Mouse (Mus musculus) WW6 (cell line): Measurements from ENCODE around the gene Ears2.
A peak's percentile ranks its signal among the peaks of the same experiment; 100 is the strongest.

Experiments used
- DNase-seq: peaks from one replicate; pipeline ENCODE4 v3.0.0-alpha.2; 2013; ENCODE audit warnings: low read depth, low spot score

Gene Ears2

DNA sequence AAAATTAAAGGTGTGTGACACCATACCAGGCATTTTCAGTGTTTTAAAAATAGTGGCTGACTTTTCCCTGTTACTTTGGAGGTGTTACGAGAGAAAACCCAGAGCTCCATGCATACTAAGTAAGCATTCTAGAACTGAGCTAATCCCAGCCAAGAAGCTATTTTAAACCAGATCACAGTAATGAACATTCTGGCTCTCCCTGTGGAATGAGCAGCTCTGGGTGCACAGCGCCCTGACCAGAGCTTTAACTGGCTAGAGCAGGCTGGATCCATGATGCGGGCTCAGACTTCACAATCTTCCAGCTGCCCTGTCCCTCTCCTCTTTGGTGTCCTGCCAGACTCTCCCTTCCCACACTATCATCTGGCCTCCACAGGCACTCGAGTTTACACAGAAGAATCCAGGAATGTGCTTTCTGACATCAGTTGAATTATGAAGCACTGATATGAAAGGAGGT is 21.9 kb downstream of the Ears2 start:
- no peak for DNase-seq

- DNase-seq = no peak
These were observed 23.0 kb downstream of the Ears2 start for GRCm38 (mm10) chr7:122044106-122044505.

- DNase-seq = no peak
These were observed 32.7 kb downstream of the Ears2 start for GRCm38 (mm10) chr7:122034348-122034747.

GRCm38 (mm10) chr7:122033371-122033770 is 33.7 kb downstream of the Ears2 start:
- DNase-seq = no peak

DNA sequence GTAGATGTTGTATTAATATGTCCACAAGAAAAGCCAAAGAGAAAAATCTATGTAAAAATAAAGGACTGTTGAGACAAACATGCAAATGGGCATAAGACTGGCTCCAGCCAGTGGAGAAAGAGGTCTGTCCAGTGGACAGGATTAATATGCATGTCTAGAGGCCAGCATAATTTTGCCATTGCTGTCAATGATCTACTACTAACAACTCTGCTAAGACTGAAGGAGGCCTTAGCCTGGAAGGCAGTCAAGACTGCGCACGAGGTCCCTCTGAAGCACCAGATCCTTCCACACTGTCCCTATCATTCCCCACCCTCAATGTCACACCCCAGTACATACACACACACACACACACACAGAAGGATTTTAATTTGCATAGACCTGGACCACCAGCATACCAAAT is 44.9 kb downstream of the Ears2 start:
- DNase-seq = no peak

GRCm38 (mm10) chr7:122020667-122021354 is 46.3 kb downstream of the Ears2 start, which contains the start of gene Gga2:
Gene Gga2, minus strand, starts transcription at chr7:122021222.
- peak; percentile 74 for DNase-seq

DNA sequence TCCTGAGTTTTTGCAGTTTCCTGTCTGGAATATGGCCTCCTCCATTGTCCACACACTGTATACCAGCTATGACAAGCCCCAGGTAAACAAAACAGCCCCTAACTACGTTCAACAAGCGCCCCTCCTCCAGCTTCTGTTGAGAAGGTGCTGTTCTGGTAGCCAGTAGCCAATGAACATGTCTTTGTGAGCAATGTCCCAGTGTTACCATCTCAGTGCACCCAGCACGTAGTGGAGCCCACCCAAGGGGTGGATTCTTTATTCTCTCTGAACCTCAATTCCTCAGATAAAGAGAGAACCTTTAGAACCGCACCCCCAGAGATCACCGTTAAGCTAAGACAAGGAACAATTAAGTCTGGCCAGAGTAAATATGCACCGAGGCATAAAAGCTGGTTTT is 46.8 kb downstream of the Ears2 start:
- DNase-seq = no peak

DNA sequence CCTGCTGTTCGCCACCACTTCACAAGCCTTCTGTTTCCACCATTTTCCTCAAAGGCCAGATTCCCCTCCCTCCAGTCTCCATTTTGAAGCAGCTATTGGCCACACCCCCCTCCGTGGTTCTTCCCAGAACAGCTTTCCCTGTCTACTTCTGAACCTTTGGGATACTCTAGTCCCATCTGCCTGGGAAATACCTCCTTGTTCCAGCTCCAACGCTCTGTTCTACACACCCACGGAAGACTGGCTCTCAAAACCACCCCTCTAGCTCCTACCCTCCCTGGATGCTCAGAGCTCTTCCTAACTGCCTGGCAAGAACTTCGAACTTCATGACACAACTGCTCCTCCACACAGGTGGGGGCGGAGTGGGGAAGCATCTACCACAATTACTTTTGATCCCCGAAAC is 48.1 kb downstream of the Ears2 start:
- DNase-seq = no peak

GRCm38 (mm10) chr7:122018247-122018646 is 48.8 kb downstream of the Ears2 start:
- no peak for DNase-seq

GRCm38 (mm10) chr7:122015734-122016133 is 51.3 kb downstream of the Ears2 start:
- DNase-seq = no peak

DNA sequence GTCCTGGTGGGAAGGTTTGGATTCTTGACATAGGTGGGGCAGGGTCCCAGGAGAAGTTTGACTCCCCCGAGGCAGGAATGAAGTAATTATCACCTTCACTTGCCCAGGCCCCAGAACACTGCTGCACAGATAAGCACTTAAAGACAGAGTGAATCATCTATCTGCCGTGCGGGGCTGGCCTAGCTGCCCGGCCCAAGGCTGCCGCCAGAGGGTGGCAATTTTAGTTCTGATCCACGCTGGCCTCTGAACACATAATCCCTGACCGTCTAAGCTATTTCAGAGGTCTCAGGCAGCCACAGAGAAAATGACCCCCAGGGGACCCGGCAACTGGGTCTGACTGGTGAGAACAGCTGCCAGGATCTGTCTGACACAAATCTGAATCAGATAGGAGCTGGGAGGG is 52.0 kb downstream of the Ears2 start:
- DNase-seq = no peak

- DNase-seq = no peak
These were observed 54.1 kb downstream of the Ears2 start for GRCm38 (mm10) chr7:122012949-122013348.

DNA sequence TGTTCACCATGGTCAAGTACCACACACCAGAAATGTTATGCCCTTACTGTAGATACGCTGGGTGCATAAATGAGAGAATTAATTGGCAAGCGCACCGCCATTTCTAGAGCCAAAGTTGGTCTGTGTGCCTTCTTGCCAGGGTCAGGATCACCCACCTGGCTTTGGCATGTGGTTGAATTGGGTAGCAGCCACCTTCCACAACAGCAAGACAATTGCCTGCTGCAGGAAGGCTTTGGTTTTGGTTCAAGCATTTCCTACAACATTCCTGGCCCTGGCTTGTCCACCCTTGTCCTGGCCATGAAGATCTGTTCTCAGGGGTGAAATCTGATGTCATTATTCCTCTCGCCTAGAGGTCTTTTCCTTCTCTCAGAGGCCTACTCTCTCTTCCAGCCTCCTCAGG is 54.7 kb downstream of the Ears2 start:
- no peak for DNase-seq

- no peak for DNase-seq
These were observed 66.7 kb downstream of the Ears2 start for GRCm38 (mm10) chr7:122000396-122000795.

DNA sequence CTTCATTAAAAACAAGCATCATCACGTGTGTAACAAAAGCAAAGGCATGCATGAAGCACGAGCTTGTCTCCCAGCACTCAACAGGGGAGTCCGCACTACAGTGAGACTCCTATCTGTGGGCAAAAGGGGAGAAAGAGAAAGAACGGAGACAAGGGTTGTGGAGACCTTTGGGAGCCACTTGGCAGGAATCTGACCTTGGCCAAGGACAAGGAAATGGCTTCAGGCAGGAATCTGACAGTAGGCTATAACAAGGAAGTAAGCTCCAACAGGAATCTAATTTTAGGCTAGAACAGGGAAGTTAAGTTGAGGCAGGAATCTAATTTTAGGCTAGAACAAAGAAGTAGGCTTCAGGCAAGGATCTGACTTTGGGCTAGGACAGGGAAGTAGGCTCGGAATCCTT is 71.1 kb downstream of the Ears2 start:
- DNase-seq = no peak
